Mouse (Mus musculus) small intestine, adult 2 months (tissue): ENCODE measurements around the gene Vmn2r103. TPM values are rescaled to one million over a fixed set of nuclear protein-coding genes. Genes with fewer than 3 reads are reported as not detected.

Experiments used
- H3K27ac ChIP-seq: fragments of 200-500 bp; 2 replicates; pipeline ENCODE4 v1.5.1; 2012; ENCODE audit warnings: low read depth, low read length, control low read depth, inconsistent platforms; ENCODE audit not compliant: insufficient read depth
- H3K27me3 ChIP-seq: fragments of 200-500 bp; 2 replicates; pipeline ENCODE4 v1.6.1; 2012; ENCODE audit warnings: mild to moderate bottlenecking, moderate library complexity, low read length, inconsistent platforms; ENCODE audit not compliant: control insufficient read depth, insufficient read depth
- H3K36me3 ChIP-seq: fragments of 200-500 bp; 2 replicates; pipeline ENCODE4 v1.6.1; 2012; ENCODE audit warnings: mild to moderate bottlenecking, low read length, control low read depth, inconsistent platforms; ENCODE audit not compliant: control insufficient read depth, insufficient read depth
- H3K4me1 ChIP-seq: fragments of 200-500 bp; 2 replicates; pipeline ENCODE4 v1.6.1; 2012; ENCODE audit warnings: low read length, inconsistent platforms, mixed read lengths; ENCODE audit not compliant: control insufficient read depth, insufficient read depth, insufficient read length
- H3K4me3 ChIP-seq: fragments of 200-500 bp; 2 replicates; pipeline ENCODE4 v1.5.1; 2012; ENCODE audit warnings: low read depth, mild to moderate bottlenecking, control low read depth, inconsistent platforms, low read length, moderate library complexity
- CTCF ChIP-seq: fragments of 200-500 bp; IDR thresholded peaks from 2 replicates; pipeline ENCODE4 v1.5.1; 2012; ENCODE audit warnings: low read depth, mild to moderate bottlenecking, control low read depth, inconsistent platforms, low read length, moderate library complexity, mixed read lengths; ENCODE audit not compliant: insufficient replicate concordance, insufficient read length; ENCODE audit errors: extremely low read depth
- POLR2A ChIP-seq: fragments of 200-500 bp; IDR thresholded peaks from 2 replicates; pipeline ENCODE4 v1.6.1; 2012; ENCODE audit warnings: low read depth, mild to moderate bottlenecking, control low read depth, inconsistent platforms, low read length, moderate library complexity
- WGBS: fragments of 180-500 bp; shearing (Covaris S2); methylation state at CpG from one replicate; pipeline ENCODE4 v1.1.7; 2018; 5-methylcytosine and 5-hydroxymethylcytosine counted together
- polyA plus RNA-seq: library from polyadenylated mRNA; depleted of rRNA; stranded (reverse); fragments of >200 nt; gene quantifications from 2 replicates; pipeline ENCODE4 v1.2.3, GENCODE M21; 2012; rRNA removed

Vmn2r103 gene
- polyA plus RNA-seq: not detected in 2 replicates

GRCm38 (mm10) chr17:19773063-19773462, at the start of gene Vmn2r103:
Gene Vmn2r103, plus strand, starts transcription at chr17:19773363.
- TF ChIP-seq CTCF: no peak
- TF ChIP-seq POLR2A: no peak
- Histone ChIP-seq H3K4me1 (no peaks in the 10 kb centered on the region), H3K4me3 (no peak within 1 kb of the TSS), H3K27ac (no peak within 1 kb of the TSS), H3K36me3 (no peaks in the 10 kb centered on the region), H3K27me3 (no peaks in the 10 kb centered on the region)
- WGBS: 46% methylated on average over 4 of the region's 4 CpGs

GRCm38 (mm10) chr17:19778994-19779393, 5.8 kb downstream of the Vmn2r103 start:
- H3K4me3 ChIP-seq: no peak overlapping the region
- WGBS: 82% methylated on average over 4 of the region's 4 CpGs
- no peaks in the 10 kb centered on the region for H3K36me3 ChIP-seq
- H3K27me3 ChIP-seq: no peaks in the 10 kb centered on the region
- no peak overlapping the region for H3K27ac ChIP-seq
- no peak for TF ChIP-seq CTCF
- no peaks in the 10 kb centered on the region for H3K4me1 ChIP-seq

GRCm38 (mm10) chr17:19789248-19789647, 16.1 kb downstream of the Vmn2r103 start:
- WGBS: 75% methylated on average over 1 of the region's 1 CpGs
- Histone ChIP-seq H3K4me1 (no peaks in the 10 kb centered on the region), H3K36me3 (no peaks in the 10 kb centered on the region), H3K27me3 (no peaks in the 10 kb centered on the region), H3K4me3 (no peak overlapping the region), H3K27ac (no peak overlapping the region)
- TF ChIP-seq POLR2A (no peak), CTCF (no peak)

Other genes starting within 250 kb of the Vmn2r103 start
- not detected in 2 replicates for gene Vmn2r101, start 196.1 kb upstream of the Vmn2r103 start, polyA plus RNA-seq
- not detected in 2 replicates for gene Vmn2r102, start 113.0 kb upstream of the Vmn2r103 start, polyA plus RNA-seq